Mouse (Mus musculus): Measurements from ENCODE around the gene Mpv17l.

DNA sequence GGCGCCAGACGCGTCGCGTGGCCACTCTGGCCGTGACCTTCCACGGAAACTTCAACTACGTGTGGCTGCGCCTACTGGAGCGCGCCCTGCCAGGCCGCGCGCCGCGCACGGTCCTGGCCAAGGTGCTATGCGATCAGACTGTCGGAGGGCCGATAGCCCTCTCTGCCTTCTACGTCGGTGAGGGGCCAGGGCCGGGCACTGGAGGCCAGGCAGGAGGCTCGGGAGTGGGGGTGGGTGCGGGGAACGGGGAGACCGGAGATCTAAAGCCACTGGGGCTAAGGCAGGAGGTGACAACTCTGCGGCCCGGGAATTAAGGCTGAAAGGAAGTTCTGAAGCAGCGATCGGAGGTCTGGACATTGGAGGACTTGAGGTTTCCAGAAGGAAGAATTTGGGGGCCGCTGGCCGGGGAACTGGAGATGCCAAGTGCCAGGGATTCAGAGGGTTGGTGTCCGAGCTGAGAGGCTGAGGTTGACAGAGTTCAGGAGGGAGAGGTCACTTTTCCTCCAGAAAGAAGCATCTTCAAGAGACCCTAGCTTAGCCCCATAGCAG lies 38.0 kb downstream of the Mpv17l start:
- no peak for TF ChIP-seq POLR2A (IDR thresholded peaks at IDR 0.05; ENCODE audit: insufficient read depth, low read depth, low read length)
- TF ChIP-seq CTCF (IDR thresholded peaks at IDR 0.05): no peak
- TF ChIP-seq EP300 (IDR thresholded peaks at IDR 0.05; ENCODE audit: insufficient read depth, low read depth, low read length): no peak
